Mouse (Mus musculus): Measurements from ENCODE around the gene Batf2.

The Batf2 gene

GRCm38 (mm10) chr19:6140678-6141393 is at the start of gene Batf2:
Gene Batf2, plus strand, starts transcription at chr19:6140983.
- peak; percentile 82 for ATAC-seq (ENCODE audit: insufficient number of reproducible peaks, low FRiP score, low TSS enrichment)

- no peak for ATAC-seq (ENCODE audit: insufficient number of reproducible peaks, low FRiP score, low TSS enrichment)
These were observed 46.7 kb upstream of the Batf2 start, which contains the start of gene AC131692.1 for GRCm38 (mm10) chr19:6094119-6094518. Gene AC131692.1, plus strand, starts transcription at chr19:6094419.

GRCm38 (mm10) chr19:6097847-6098246 is 42.9 kb upstream of the Batf2 start:
- no peak for ATAC-seq (ENCODE audit: insufficient number of reproducible peaks, low FRiP score, low TSS enrichment)

GRCm38 (mm10) chr19:6101186-6101585 is 39.6 kb upstream of the Batf2 start:
- no peak for ATAC-seq (ENCODE audit: insufficient number of reproducible peaks, low FRiP score, low TSS enrichment)

GRCm38 (mm10) chr19:6102169-6102853 is 38.5 kb upstream of the Batf2 start:
- no peak for ATAC-seq (ENCODE audit: insufficient number of reproducible peaks, low FRiP score, low TSS enrichment)

- no peak for ATAC-seq (ENCODE audit: insufficient number of reproducible peaks, low FRiP score, low TSS enrichment)
These were observed 36.3 kb upstream of the Batf2 start for GRCm38 (mm10) chr19:6104476-6104875.

GRCm38 (mm10) chr19:6105586-6105985 is 35.2 kb upstream of the Batf2 start, which contains the start of gene Naaladl1:
Gene Naaladl1, plus strand, starts transcription at chr19:6105782.
- ATAC-seq (ENCODE audit: insufficient number of reproducible peaks, low FRiP score, low TSS enrichment), result no peak

GRCm38 (mm10) chr19:6113116-6113515 is 27.7 kb upstream of the Batf2 start:
- no peak for ATAC-seq (ENCODE audit: insufficient number of reproducible peaks, low FRiP score, low TSS enrichment)

- no peak for ATAC-seq (ENCODE audit: insufficient number of reproducible peaks, low FRiP score, low TSS enrichment)
These were observed 24.5 kb upstream of the Batf2 start for GRCm38 (mm10) chr19:6116113-6116850.

GRCm38 (mm10) chr19:6117346-6117985 is 23.3 kb upstream of the Batf2 start:
- ATAC-seq (ENCODE audit: insufficient number of reproducible peaks, low FRiP score, low TSS enrichment), result no peak; the same call in 1 of the 2 replicates

- peak; percentile 77; the same call in 1 of the 2 replicates for ATAC-seq (ENCODE audit: insufficient number of reproducible peaks, low FRiP score, low TSS enrichment)
These were observed 22.7 kb upstream of the Batf2 start, which contains the start of gene Sac3d1 for GRCm38 (mm10) chr19:6117986-6118676. Gene Sac3d1, minus strand, starts transcription at chr19:6118650.

- no peak for ATAC-seq (ENCODE audit: insufficient number of reproducible peaks, low FRiP score, low TSS enrichment)
These were observed 22.1 kb upstream of the Batf2 start for GRCm38 (mm10) chr19:6118677-6119185.

- no peak for ATAC-seq (ENCODE audit: insufficient number of reproducible peaks, low FRiP score, low TSS enrichment)
These were observed 19.0 kb upstream of the Batf2 start for GRCm38 (mm10) chr19:6121761-6122160.

GRCm38 (mm10) chr19:6123330-6123729 is 17.5 kb upstream of the Batf2 start:
- ATAC-seq (ENCODE audit: insufficient number of reproducible peaks, low FRiP score, low TSS enrichment), result no peak

GRCm38 (mm10) chr19:6124898-6125297 is 15.9 kb upstream of the Batf2 start:
- ATAC-seq (ENCODE audit: insufficient number of reproducible peaks, low FRiP score, low TSS enrichment), result no peak

GRCm38 (mm10) chr19:6126289-6126688 is 14.5 kb upstream of the Batf2 start:
- ATAC-seq (ENCODE audit: insufficient number of reproducible peaks, low FRiP score, low TSS enrichment), result no peak

- no peak for ATAC-seq (ENCODE audit: insufficient number of reproducible peaks, low FRiP score, low TSS enrichment)
These were observed 13.8 kb upstream of the Batf2 start for GRCm38 (mm10) chr19:6126789-6127580.

- peak; percentile 96 for ATAC-seq (ENCODE audit: insufficient number of reproducible peaks, low FRiP score, low TSS enrichment)
These were observed 12.9 kb upstream of the Batf2 start, which contains the start of gene Snx15 for GRCm38 (mm10) chr19:6127760-6128341. Gene Snx15, minus strand, starts transcription at chr19:6128304.

All from cerebellum, adult (tissue).